Mouse (Mus musculus): Measurements from ENCODE around the gene Stt3b.

Gene Stt3b

DNA sequence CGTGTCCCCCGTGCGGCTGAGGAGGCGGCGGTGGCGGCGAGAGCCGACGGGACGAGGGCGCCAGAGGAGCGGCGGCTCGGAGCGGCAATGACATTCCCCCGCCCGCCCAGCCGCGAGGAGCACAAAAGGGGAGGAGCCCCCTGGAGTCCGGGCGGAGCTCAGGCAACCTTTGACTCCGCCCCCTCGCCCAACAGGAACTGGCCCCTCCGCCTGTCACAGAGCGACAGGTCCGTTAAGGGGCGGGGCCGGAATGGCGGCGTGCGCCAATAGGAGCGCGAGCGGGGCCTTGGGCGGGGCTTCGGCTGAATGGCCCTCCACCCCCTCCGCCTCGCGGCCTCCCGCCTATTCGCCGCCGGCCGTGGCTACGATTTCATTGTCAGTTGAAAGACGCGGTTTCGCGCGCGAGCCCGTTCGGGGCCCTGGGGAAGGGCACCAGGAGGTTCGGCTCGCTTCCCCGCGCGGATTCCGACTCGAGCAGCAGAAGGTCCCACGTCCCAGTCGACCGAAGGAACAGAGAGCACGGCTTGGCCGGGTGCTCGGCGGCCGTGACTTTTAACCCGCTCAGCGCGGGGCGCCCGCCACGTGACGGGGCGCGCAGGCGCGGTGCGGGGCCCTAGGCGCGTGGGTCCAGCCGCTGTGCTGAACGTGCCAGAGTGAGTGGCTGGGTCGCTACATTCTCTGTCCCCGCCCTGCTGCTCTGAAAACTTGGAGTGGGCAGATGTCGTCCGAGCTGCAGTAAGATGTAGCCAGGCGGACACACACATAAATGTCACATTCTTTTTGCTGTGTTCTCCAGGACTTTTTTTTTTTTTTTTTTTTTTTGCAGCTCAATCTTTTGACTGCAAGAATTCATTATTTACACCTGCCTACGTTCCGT is at the start of gene Stt3b:
TSS of gene Stt3b (minus strand) at position 76 of the 877 bp plus-strand sequence.
- peak; percentile 100 for DNase-seq (ENCODE audit: low spot score in 2 of 2)

DNA sequence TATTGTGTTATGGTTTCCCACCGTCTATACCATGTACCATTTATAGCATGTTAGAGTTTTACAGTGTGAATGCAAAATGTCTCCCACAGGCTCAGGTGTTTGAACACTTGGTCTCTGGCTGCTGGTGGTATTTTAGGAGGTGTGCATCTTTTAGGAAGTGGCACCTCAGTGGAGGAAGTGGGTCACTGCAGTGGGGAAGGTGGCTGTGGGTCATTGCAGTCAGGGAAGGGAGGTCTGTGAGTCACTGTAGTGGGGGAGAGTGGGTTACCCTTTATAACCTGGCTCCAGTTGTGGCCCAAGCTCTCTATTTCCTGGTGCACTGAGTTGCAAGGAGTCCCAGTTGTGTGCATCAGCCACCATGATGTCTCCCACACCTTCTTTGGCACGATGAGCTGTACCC is 48.2 kb upstream of the Stt3b start:
- no peak for DNase-seq (ENCODE audit: low spot score in 2 of 2)

DNA sequence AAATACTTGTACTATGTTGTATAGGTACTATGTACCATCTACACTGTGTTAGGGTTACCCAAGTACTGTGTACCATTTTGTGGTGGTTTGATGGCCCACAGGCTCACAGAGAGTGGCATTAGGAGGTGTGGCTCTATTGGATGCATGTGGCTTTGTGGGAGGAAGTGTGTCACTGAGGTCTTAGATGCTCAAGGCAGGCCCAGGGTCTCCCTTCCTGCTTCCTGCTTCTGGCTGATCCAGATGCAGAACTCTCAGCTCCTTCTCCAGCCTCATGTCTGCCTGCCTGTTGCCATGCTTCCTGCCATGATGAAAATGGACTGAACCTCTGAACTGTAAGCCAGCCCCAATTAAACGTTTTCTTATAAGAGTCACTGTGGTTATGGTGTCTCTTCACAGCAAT is 47.8 kb upstream of the Stt3b start:
- no peak for DNase-seq (ENCODE audit: low spot score in 2 of 2)

DNA sequence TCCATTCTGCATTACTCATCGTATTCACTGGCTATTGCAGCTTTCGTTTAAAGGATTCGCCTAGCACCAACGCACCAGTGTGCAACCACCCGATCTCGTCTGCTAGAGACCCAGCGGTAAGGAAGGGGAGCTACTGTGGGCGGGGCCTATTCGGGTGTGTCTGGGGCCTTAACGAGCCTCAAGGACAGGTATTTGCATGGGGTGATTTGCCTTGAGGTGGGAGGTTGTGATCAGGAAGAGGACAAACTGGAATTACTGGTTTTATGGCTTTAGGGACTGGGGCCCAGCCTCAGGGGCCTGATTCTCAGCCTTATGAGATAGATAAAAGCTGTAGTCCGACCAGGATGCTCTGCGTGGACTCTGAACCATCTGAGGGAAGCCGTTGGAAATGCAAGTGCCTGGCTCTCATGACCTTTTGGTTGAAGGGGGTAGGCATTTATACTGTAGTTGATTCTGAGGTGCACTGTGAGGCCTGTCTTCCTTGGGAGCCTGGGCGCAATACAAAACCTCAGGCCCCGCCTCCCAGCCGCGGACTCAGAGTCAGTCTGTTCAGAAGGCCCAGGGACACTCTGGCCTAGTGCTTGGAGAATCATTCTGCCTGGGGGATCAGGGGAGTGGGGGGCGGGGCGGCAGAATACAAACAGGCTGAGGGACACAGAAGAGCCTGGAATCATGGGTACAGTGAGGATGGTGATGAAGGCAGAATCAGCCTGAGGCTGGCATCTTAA is 46.7 kb upstream of the Stt3b start:
- no peak for DNase-seq (ENCODE audit: low spot score in 2 of 2)

DNA sequence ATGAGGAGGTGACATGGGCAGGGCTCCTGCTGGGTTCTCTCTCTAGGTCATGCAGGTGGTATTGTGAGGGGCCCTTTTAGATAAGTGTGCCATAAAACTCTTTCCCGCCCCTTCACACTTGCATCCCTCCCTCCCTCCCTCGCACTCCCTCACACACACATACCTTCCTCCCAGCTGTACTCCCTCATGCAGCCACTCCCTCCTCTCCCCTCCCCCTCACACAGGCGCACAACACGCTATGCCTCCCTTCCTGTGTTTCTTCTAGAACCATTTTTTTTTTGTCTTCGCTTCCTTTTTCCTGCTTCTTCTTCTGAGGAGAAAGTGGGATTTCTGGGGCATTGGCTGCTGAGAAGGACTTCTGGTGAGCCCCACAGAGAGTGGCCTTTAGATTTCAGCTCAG is 45.8 kb upstream of the Stt3b start:
- DNase-seq (ENCODE audit: low spot score in 2 of 2) = no peak

DNA sequence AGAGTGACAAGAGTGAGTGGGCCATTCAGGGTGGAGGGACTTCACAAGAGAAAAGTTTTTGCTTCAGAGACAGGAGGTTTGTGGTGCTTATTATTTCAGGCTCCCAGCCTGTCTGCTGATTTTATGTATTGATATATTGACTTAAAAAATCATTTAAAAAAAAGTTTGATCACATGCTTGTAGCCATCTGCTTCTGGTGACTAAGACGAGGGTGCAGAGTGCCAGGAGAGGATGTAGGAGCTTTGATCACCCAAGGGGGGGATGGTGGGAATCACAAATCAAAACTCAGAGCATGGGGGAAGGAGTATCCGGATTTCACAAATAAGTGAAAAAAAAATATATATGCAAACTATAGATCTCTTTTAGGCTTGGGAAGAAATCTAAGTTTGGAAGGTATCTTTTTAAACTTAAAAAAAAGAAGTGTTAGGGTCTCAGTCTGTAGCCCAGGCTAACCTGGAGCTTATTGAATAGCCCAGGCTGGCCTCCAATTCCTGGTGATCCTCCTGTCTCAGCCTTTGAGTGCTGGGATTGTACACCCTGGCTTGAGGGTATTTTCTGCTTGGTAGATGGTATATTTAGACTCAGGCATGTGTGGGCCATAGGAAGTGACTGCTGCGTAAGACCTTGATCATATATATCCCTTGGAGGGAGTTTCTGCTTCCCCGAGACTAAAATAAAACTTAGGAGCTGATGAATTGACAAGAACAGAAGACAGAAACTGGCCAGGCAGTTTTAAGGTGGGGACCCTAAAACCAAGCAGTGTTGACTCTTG is 39.7 kb upstream of the Stt3b start:
- DNase-seq (ENCODE audit: low spot score in 2 of 2) = no peak

DNA sequence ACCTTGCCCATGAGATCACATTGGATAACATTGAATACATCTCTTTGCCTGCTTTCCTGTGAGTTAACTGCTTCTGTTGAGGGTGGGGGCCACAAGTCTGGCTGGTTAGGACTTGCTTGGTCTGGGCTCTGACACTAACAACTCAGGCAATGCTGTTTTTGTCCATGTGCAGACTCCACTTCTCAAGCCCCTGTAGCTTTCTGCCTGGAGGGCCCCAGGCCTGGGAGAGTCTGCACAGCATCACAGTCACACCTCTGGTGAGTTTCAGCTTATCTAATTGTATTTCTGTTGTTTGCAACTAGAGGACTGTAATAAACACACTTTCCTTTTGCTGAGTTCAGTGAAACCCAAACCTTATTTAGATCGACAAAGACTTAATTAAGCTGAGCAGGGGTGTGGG is 38.9 kb upstream of the Stt3b start:
- DNase-seq (ENCODE audit: low spot score in 2 of 2) = no peak

DNA sequence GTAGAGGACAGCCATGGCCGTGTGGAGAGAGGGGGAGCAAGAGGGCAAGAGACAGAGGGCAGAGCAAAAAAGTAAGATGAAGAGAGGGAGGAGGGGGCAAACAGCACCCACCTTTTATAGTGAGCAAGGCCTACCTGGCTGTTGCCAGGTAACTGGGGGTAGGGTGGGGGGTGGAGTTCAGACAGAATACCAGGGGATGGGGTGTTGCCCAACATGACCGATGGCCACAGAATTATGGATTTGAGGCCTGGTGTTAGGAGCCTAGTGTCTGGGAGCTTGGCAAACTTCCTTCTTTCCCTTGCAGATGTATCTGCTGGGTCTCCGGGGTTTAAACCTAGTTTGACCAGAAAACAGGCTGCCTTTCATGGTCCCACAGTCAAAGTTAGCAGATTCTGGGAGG is 34.7 kb upstream of the Stt3b start:
- DNase-seq (ENCODE audit: low spot score in 2 of 2) = no peak

DNA sequence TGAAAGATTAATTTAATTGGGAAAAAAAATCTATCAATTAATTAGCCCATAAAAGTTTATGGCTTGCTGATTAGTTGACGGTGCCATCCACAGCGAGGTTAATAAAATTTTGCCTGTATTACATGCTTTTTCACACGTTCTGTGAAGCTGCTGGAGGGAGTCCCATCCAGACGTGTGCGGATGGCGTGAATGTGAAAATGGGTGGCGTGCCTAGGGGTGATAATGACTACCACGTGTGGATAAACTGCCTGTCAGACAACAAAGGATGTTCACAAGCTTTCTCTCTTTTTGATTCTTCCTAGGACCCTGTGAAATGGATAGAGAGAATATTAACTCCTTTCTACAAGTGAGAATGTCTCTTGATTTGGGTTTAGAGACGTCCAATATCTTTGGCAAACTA is 31.4 kb upstream of the Stt3b start:
- no peak for DNase-seq (ENCODE audit: low spot score in 2 of 2)

DNA sequence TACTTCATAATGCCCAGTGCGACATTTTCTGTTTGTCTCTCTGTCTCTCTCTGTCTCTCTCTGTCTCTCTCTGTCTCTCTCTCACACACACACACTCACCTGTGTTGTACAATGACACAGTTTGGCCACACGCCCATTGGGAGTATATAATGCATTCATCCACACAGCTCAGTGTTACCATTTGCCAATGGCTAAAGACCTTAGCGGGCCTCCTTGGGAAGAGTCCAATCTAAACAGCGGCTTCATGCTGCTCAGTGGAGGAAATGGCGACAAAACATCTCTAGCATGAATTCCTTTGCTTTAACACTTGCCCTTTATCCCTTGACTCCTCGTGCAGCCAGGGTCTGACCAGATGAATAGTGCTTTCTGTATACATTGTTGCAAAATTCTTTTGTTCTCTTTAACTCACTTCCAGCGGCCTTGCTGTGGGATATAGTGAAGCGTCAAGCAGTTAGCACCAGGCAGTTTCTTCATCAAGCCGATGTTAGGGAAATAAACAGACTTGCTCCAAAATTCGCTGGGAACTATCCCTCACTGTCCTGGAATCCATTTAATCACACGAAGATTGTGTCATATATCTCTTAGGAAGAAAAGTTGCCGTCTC is 30.1 kb upstream of the Stt3b start:
- DNase-seq (ENCODE audit: low spot score in 2 of 2) = no peak

DNA sequence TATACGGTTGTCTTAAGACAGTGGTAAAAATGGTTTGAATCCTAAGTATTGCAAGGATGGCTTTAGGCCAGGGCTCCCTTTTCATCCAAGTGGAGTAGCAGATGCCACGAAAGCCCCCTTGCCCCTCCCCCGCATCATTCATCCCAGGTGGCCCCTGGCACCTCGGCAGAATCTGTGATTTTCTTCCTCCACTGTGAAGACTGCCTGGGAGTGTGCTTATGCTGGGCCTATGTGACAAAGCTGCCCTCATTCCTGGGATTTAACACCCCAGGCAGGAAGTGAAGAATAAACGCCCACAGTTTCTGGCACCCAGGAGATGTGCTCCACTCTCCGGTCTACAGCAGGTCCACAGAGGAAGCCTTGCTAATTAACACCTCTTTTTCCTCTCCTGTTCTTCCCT is 28.6 kb upstream of the Stt3b start:
- no peak for DNase-seq (ENCODE audit: low spot score in 2 of 2)

DNA sequence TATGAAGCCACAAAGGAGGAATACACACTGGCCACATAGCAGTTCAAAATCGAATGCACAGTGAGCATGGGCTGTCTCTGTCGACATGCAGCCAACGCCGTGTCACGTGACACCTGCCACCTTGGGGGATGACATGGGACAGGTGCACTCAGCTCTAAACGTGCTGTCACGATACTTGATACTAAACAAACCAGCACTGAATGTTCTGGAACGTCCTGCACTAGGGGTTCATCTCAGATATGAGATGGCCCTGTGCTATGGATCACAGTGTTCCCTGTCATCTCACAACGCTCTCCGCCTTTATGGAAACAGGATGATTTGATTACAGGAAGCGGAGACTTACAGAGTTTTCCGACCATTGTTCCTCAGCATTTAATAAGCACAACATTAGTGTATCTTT is 22.8 kb upstream of the Stt3b start:
- no peak for DNase-seq (ENCODE audit: low spot score in 2 of 2)

DNA sequence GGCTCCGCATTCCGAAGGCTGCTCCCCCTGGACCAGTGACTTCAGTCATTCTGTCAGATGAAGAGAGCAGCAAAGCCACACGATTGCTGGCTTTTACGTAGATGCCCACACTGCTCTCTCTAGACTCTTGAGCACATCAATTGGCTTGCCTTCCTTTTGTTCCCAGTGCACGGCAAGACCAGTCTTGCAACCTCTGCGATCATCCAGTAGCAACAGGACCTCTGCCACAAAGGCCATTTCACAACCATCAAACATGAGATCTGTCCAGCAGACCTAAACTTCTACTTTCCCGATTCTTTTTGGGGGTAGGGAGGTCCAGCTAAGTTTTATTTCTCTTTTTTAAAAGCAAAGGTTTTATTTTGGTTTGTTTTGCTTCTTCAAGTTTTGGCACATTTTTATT is 22.1 kb upstream of the Stt3b start:
- no peak for DNase-seq (ENCODE audit: low spot score in 2 of 2)

DNA sequence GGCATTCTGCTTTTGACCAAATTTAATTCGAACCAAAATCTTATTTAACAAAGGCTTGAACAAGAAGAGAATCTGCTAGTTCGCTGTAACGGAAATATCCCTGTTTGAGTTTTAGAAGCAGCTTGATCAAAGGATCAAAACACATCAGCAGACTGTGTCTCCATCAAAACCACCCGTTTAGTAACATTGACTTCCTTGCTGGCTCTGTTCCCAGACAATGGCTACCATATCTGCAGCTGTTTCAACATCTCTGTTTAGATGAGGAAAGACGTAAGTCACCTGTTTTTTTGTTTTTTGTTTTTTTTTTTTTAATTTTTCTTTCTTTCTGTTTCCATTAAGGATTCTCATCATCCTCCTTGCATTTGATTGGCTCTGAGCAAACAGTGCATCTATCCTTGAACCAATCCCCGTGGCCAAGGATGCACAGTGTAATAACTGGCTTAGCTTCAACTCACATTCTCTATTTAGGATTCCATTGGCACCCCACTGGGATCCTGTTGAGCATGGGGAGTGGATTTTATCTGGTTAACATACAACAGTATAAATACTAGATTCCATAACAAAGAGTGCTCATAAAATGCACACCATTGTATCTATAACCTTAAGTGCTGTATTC is 20.7 kb upstream of the Stt3b start:
- DNase-seq (ENCODE audit: low spot score in 2 of 2) = no peak

DNA sequence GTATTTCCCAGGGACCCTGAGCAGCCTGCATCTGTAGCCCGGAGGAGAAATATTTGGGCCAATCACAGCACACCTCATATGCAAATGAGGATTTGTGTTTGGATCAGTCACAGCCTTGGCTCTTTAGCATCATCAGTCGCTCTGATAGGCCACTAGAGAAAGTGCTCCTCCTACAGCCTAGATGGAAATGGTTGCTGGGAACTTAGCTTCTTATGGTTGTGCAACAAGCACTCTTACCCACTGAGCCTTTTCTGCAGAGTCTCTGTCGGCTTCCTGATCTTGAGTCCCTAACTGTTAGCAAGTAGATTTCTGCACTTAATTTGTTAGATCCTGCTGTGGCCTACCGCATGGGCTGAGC is 16.3 kb upstream of the Stt3b start:
- DNase-seq (ENCODE audit: low spot score in 2 of 2) = no peak

DNA sequence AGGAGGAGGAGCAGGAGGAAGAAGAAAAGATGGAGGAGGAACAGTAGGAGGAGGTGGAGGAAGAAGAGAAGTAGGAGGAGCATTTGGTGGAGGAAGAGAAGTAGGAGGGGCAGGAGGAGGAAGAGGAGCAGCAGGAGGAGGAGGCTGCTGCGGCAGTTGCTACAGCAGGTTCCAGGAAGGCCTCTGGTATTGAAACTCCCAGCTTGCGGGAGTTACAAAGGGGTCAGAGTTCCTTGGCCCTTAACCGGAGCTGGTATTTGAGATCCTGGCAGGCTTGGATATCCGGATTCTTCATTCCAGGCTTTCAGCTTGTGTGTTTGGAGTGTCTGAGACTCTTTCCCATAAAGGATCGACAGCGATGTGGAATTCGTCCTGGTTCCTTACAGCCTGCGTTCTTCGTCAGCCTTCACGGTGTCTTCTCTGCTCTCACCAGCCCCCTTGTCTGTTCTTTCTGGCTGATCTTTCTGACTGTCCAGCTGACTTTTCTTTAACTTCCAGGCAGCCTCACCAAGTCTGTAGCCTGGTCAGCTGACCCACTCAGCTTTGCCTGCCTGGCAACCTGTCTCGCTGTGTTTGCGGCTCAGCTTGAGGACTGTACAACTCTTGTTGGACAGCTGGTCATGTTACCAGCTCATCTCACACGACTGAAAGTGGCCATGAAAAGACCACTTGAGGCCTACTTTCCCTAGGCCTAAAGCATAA is 15.8 kb upstream of the Stt3b start:
- DNase-seq (ENCODE audit: low spot score in 2 of 2) = no peak

DNA sequence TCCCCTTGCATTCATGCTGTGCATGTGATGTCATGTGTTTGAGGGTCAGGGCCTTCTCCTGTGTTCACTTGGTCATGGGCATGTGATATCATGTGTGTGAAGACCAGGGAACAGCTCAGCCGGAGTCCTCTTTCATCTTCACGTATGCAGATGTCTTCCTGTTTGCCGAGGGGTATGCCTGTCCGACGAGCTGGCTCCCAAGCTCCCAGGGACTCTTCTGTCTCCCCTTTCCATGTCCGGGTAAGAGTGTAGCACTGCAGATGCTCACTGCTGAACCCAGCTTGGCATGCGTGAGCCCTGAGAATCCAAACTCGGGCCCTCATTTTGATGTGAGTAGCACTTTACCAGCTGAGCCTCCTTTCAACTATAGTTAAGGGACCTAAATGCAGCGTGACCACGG is 13.4 kb upstream of the Stt3b start:
- no peak for DNase-seq (ENCODE audit: low spot score in 2 of 2)

DNA sequence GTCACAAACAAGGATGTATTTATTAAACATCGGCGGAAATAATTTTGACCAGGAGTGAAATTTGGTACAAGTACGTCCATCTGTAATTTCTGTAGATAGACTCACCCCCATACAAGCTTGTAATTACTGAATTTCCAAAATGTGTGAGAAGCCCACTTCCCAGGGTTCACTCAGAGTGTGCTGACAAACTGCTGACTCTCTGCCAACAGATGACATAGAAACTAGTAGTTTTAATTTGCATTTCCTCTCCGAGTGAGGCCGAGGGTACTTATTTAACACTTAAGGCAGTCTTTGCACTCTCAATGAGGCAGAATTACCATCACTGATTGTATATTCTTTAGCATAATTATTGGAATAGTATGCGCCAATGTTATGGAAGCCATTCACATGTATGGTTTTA is 12.2 kb upstream of the Stt3b start:
- DNase-seq (ENCODE audit: low spot score in 2 of 2) = no peak

DNA sequence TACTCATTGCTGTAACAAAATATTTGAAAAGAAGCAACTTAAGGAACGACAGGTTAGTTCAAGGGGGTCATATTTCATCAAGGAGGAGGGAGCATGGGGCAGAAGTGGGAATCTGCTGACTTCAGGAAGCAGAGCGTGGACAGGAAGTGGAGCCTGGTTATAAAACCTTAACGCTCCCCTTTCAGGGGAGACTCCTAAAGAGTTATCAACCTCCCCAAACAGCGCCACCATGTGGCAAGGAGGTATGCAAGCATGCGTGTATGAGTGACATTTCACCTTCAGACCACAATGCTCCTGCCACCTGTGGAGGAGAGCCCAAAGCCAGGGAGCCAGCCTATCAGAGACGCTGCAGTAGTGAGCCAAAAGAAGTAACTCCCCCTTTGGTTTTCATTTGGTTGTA is 10.8 kb upstream of the Stt3b start:
- DNase-seq (ENCODE audit: low spot score in 2 of 2) = no peak

DNA sequence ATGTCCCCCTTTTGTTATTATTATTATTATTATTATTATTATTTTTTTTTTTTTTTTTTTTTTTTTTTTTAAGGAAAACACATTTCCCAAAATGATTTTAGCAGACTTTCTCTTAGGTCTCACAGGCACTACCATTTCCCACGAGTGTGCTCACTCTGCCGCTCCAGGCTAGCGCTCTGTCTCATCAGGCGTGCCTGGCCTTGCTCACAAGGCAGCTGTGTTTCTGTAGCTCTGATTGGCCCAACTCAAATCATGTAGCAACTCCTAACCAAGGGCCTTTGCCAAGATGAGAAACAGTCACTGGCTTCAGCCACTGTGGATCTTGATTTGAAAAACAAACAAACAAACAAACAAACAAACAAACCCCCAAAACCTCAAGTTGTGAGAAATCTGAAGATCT is 9.9 kb upstream of the Stt3b start:
- no peak for DNase-seq (ENCODE audit: low spot score in 2 of 2)
